Mouse (Mus musculus) liver, postnatal 0 days (tissue): Measurements from ENCODE around the gene Adprh.

Experiments used
- CTCF ChIP-seq: sonication (generic); IDR thresholded peaks from 2 replicates; pipeline ENCODE4 v1.5.1; 2016; ENCODE audit warnings: antibody characterized with exemption, low read depth
- EP300 ChIP-seq: IDR thresholded peaks from 2 replicates; pipeline ENCODE4 v1.6.1; 2016; ENCODE audit warnings: antibody characterized with exemption, low read depth, mild to moderate bottlenecking

- TF ChIP-seq CTCF = no peak
- TF ChIP-seq EP300 = no peak
These were observed 44.2 kb upstream of the Adprh start for GRCm38 (mm10) chr16:38496604-38497140.
